8 mouse cellular contexts compared by ENCODE assay signal in genomic region chr13:34128276-34129114, GRCm38 (mm10). TPM values are rescaled to one million over a fixed set of nuclear protein-coding genes. Genes with fewer than 3 reads are reported as not detected.
DNase-seq lines count a peak whose midpoint lies in the region; ATAC-seq lines count a peak whose summit lies in the region.

No protein-coding gene starts in this region.

- H3K9me3 ChIP-seq in liver, embryonic 11.5 days (ENCODE audit: control insufficient read depth, low read length): no peaks in the 10 kb centered on the region
- H3K9me3 ChIP-seq in forebrain, embryonic 10.5 days: no peaks in the 10 kb centered on the region
- no peaks in the 10 kb centered on the region for H3K9me3 ChIP-seq in kidney, embryonic 14.5 days (ENCODE audit: control insufficient read depth, low read length)
- H3K9me3 ChIP-seq in neural tube, embryonic 12.5 days: no peaks in the 10 kb centered on the region

- 75% methylated on average over 8 of the region's 9 CpGs for WGBS in liver, embryonic 11.5 days
- 75% methylated on average over 9 of the region's 9 CpGs for WGBS in forebrain, embryonic 10.5 days
- WGBS in kidney, embryonic 14.5 days: 78% methylated on average over 8 of the region's 9 CpGs
- 46% methylated on average over 9 of the region's 9 CpGs for WGBS in neural tube, embryonic 12.5 days

- peak overlapping the region; percentile 91 for H3K4me2 ChIP-seq in liver, embryonic 11.5 days
- H3K4me2 ChIP-seq in kidney, embryonic 14.5 days (replicated peaks; ENCODE audit: low read depth, low read length): peak overlapping the region; percentile 57; the same call in 1 of the 2 replicates
- H3K4me2 ChIP-seq in neural tube, embryonic 12.5 days (replicated peaks): peak overlapping the region; percentile 81

- H3K9ac ChIP-seq in liver, embryonic 11.5 days (ENCODE audit: low read depth, low read length): no peak overlapping the region
- no peak overlapping the region for H3K9ac ChIP-seq in kidney, embryonic 14.5 days (ENCODE audit: low read depth, low read length)
- peak overlapping the region; percentile 91 for H3K9ac ChIP-seq in neural tube, embryonic 12.5 days

- no peak overlapping the region for H3K4me3 ChIP-seq in liver, embryonic 11.5 days (ENCODE audit: low read depth, low read length)
- H3K4me3 ChIP-seq in forebrain, embryonic 10.5 days: peak overlapping the region; percentile 78
- peak overlapping the region; percentile 63; the same call in 1 of the 2 replicates for H3K4me3 ChIP-seq in kidney, embryonic 14.5 days (ENCODE audit: low read length)
- peak overlapping the region; percentile 79 for H3K4me3 ChIP-seq in neural tube, embryonic 12.5 days

- H3K36me3 ChIP-seq in liver, embryonic 11.5 days (ENCODE audit: control insufficient read depth, insufficient read depth, low read length): no peaks in the 10 kb centered on the region
- peaks cover 53% of the 10 kb centered on the region for H3K36me3 ChIP-seq in forebrain, embryonic 10.5 days (replicated peaks)
- peaks cover 14% of the 10 kb centered on the region; the same call in 1 of the 2 replicates for H3K36me3 ChIP-seq in kidney, embryonic 14.5 days (ENCODE audit: control insufficient read depth, insufficient read depth, low read length)
- peaks cover 31% of the 10 kb centered on the region for H3K36me3 ChIP-seq in neural tube, embryonic 12.5 days

- H3K27ac ChIP-seq in liver, embryonic 11.5 days (ENCODE audit: low read depth, low read length): no peak overlapping the region
- H3K27ac ChIP-seq in forebrain, embryonic 10.5 days: peak overlapping the region; percentile 98
- no peak overlapping the region for H3K27ac ChIP-seq in kidney, embryonic 14.5 days (ENCODE audit: low read depth, low read length)
- 0 out of 2 replicates have a peak overlapping the region, but pooled peaks have one; percentile 99 for H3K27ac ChIP-seq in neural tube, embryonic 12.5 days

- no peak for DNase-seq in liver, embryonic 11.5 days (ENCODE audit: low spot score)
- DNase-seq in liver: no peak
- DNase-seq in forebrain, embryonic 10.5 days (ENCODE audit: extremely low spot score, low spot score): no peak
- no peak for DNase-seq in ovary, postnatal 14 days (ENCODE audit: low spot score)
- no peak for DNase-seq in gastrocnemius, postnatal 10 days

- no peak for ATAC-seq in liver, embryonic 11.5 days (replicated peaks; ENCODE audit: low FRiP score)
- no peak for ATAC-seq in kidney, embryonic 14.5 days (ENCODE audit: low FRiP score, low TSS enrichment)
- ATAC-seq in neural tube, embryonic 12.5 days (ENCODE audit: low FRiP score, low read depth): no peak
- ATAC-seq in activated CD4-positive, CD25-positive, alpha-beta regulatory T cell, adult 4 months: no peak

- peaks cover 15% of the 10 kb centered on the region for H3K4me1 ChIP-seq in liver, embryonic 11.5 days (replicated peaks; ENCODE audit: control insufficient read depth, insufficient read depth, low read length)
- peaks cover 86% of the 10 kb centered on the region for H3K4me1 ChIP-seq in forebrain, embryonic 10.5 days
- H3K4me1 ChIP-seq in kidney, embryonic 14.5 days (ENCODE audit: control insufficient read depth, insufficient read depth, low read length): peaks cover 28% of the 10 kb centered on the region
- peaks cover 30% of the 10 kb centered on the region for H3K4me1 ChIP-seq in neural tube, embryonic 12.5 days

- peaks cover 36% of the 10 kb centered on the region for H3K27me3 ChIP-seq in liver, embryonic 11.5 days (replicated peaks; ENCODE audit: control insufficient read depth, insufficient read depth, low read length)
- H3K27me3 ChIP-seq in forebrain, embryonic 10.5 days (ENCODE audit: poor library complexity, severe bottlenecking): no peaks in the 10 kb centered on the region
- H3K27me3 ChIP-seq in kidney, embryonic 14.5 days (ENCODE audit: control insufficient read depth, insufficient read depth, low read length): 0 out of 2 replicates have a peak, but pooled peaks cover 4% of the 10 kb centered on the region
- no peaks in the 10 kb centered on the region for H3K27me3 ChIP-seq in neural tube, embryonic 12.5 days (replicated peaks)

RNA-seq across cellular contexts. Expression of gene Tubb2b, which starts 1.8 kb away (rescaled TPM):
- polyA plus RNA-seq in liver, embryonic 11.5 days (2014; fragmentation: Nextera tagmentation; extraction: Ambion mirVana): 7.6 and 7.7 TPM in 2 replicates
- polyA plus RNA-seq in forebrain, embryonic 10.5 days (2016; fragmentation: Nextera tagmentation; extraction: Ambion mirVana): 137 and 151 TPM in 2 replicates
- polyA plus RNA-seq in kidney, embryonic 14.5 days (2014; fragmentation: Nextera tagmentation; extraction: Ambion mirVana): 17.4 and 23.6 TPM in 2 replicates
- 425 and 501 TPM in 2 replicates for polyA plus RNA-seq in neural tube, embryonic 12.5 days (2016; fragmentation: Nextera tagmentation; extraction: Ambion mirVana)
- 1 to 10 TPM in 1 of 2 experiments, under 1 TPM in 1; 0.69 to 1.0 TPM for polyA plus RNA-seq in activated CD4-positive, CD25-positive, alpha-beta regulatory T cell, adult 4 months (2017; shearing (Covaris generic))
- 10 to 100 TPM; 17.1 to 20.5 TPM for total RNA-seq in gastrocnemius, postnatal 10 days (2021)

RNA-seq across cellular contexts. Expression of gene Psmg4, which starts 34.3 kb away (rescaled TPM):
- 85.0 and 91.4 TPM in 2 replicates for polyA plus RNA-seq in liver, embryonic 11.5 days (2014; fragmentation: Nextera tagmentation; extraction: Ambion mirVana)
- 129 and 133 TPM in 2 replicates for polyA plus RNA-seq in forebrain, embryonic 10.5 days (2016; fragmentation: Nextera tagmentation; extraction: Ambion mirVana)
- 84.6 and 100 TPM in 2 replicates for polyA plus RNA-seq in kidney, embryonic 14.5 days (2014; fragmentation: Nextera tagmentation; extraction: Ambion mirVana)
- 96.9 and 101 TPM in 2 replicates for polyA plus RNA-seq in neural tube, embryonic 12.5 days (2016; fragmentation: Nextera tagmentation; extraction: Ambion mirVana)
- polyA plus RNA-seq in activated CD4-positive, CD25-positive, alpha-beta regulatory T cell, adult 4 months (2017; shearing (Covaris generic)): 10 to 100 TPM; 51.0 to 57.8 TPM
- total RNA-seq in gastrocnemius, postnatal 10 days (2021): 10 to 100 TPM; 32.2 to 33.2 TPM

RNA-seq across cellular contexts. Expression of gene Tubb2a, which starts 50.7 kb away (rescaled TPM):
- 81.0 and 87.9 TPM in 2 replicates for polyA plus RNA-seq in liver, embryonic 11.5 days (2014; fragmentation: Nextera tagmentation; extraction: Ambion mirVana)
- polyA plus RNA-seq in forebrain, embryonic 10.5 days (2016; fragmentation: Nextera tagmentation; extraction: Ambion mirVana): 79.2 and 98.2 TPM in 2 replicates
- polyA plus RNA-seq in kidney, embryonic 14.5 days (2014; fragmentation: Nextera tagmentation; extraction: Ambion mirVana): 62.1 and 73.4 TPM in 2 replicates
- 960 and 968 TPM in 2 replicates for polyA plus RNA-seq in neural tube, embryonic 12.5 days (2016; fragmentation: Nextera tagmentation; extraction: Ambion mirVana)
- polyA plus RNA-seq in activated CD4-positive, CD25-positive, alpha-beta regulatory T cell, adult 4 months (2017; shearing (Covaris generic)): 1 to 10 TPM; 4.7 to 5.4 TPM
- total RNA-seq in gastrocnemius, postnatal 10 days (2021): 10 to 100 TPM; 44.4 to 49.4 TPM

Comparison
In these comparisons a context has a peak if more than half of its experiments do, and no peak if none do; other contexts are left out.
1. H3K27ac ChIP-seq: peak in forebrain, embryonic 10.5 days (single experiment) and neural tube, embryonic 12.5 days (single experiment); none in liver, embryonic 11.5 days (single experiment) and kidney, embryonic 14.5 days (single experiment).
2. Peak in every context shown above with its lines, with median percentiles within 50 percentile points of each other: H3K4me2 ChIP-seq.